ENCODE assay signal across 11 mouse cellular contexts in genomic region chr1:77506038-77506855, GRCm38 (mm10). TPM values are rescaled to one million over a fixed set of nuclear protein-coding genes. Genes with fewer than 3 reads are reported as not detected.
DNase-seq lines count a peak whose midpoint lies in the region; ATAC-seq and TF ChIP-seq lines count a peak whose summit lies in the region.
"Had no signal": no experiment of that assay in that cellular context is flagged by ENCODE, and none has a peak within 500 bp of the region (broad histone marks: within the 10 kb centered on the region; RNA-seq: fewer than 3 reads in every experiment).

No protein-coding gene starts in this region.

- peaks cover 19% of the 10 kb centered on the region; the same call in 1 of the 2 replicates for H3K36me3 ChIP-seq in kidney, embryonic 14.5 days (ENCODE audit: control insufficient read depth, insufficient read depth, low read length)
- peaks cover 9% of the 10 kb centered on the region for H3K36me3 ChIP-seq in hindbrain, embryonic 13.5 days
- no peaks in the 10 kb centered on the region for H3K36me3 ChIP-seq in midbrain, embryonic 15.5 days (replicated peaks)

- no peak overlapping the region for H3K27ac ChIP-seq in kidney, embryonic 14.5 days (ENCODE audit: low read depth, low read length)
- H3K27ac ChIP-seq in cortical plate, adult 2 months (ENCODE audit: insufficient read depth, low read length) = no peak overlapping the region
- peak overlapping the region; percentile 55 for H3K27ac ChIP-seq in hindbrain, embryonic 13.5 days
- no peak overlapping the region for H3K27ac ChIP-seq in midbrain, embryonic 15.5 days
- H3K27ac ChIP-seq: liver, embryonic 14.5 days had no signal

- WGBS in kidney, embryonic 14.5 days = 54% methylated on average over 21 of the region's 21 CpGs
- WGBS in hindbrain, embryonic 13.5 days = 29% methylated on average over 21 of the region's 21 CpGs
- 25% methylated on average over 21 of the region's 21 CpGs for WGBS in midbrain, embryonic 15.5 days

- no peaks in the 10 kb centered on the region for H3K9me3 ChIP-seq in kidney, embryonic 14.5 days (ENCODE audit: control insufficient read depth, low read length)
- no peaks in the 10 kb centered on the region for H3K9me3 ChIP-seq in hindbrain, embryonic 13.5 days
- H3K9me3 ChIP-seq in midbrain, embryonic 15.5 days = no peaks in the 10 kb centered on the region

- intact Hi-C loops in left cerebral cortex, postnatal 10 days (cut with DNase I) = no loop called here

- no peak for ATAC-seq in kidney, embryonic 14.5 days (ENCODE audit: low FRiP score, low TSS enrichment)
- peak; percentile 71 for ATAC-seq in hindbrain, embryonic 13.5 days (ENCODE audit: low FRiP score)
- peak; percentile 62; the same call in 1 of the 2 replicates for ATAC-seq in midbrain, embryonic 15.5 days (replicated peaks)
- ATAC-seq in megakaryocyte progenitor cell, adult 5-6 weeks (replicated peaks; ENCODE audit: poor library complexity) = no peak

- H3K4me2 ChIP-seq in kidney, embryonic 14.5 days (replicated peaks; ENCODE audit: low read depth, low read length) = peak overlapping the region; percentile 19
- H3K4me2 ChIP-seq in hindbrain, embryonic 13.5 days = peak overlapping the region; percentile 57
- peak overlapping the region; percentile 45 for H3K4me2 ChIP-seq in midbrain, embryonic 15.5 days

- TF ChIP-seq POLR2A in cortical plate, adult 2 months (IDR thresholded peaks at IDR 0.05; ENCODE audit: extremely low read depth, insufficient read depth, low read length) = no peak

- H3K9ac ChIP-seq in kidney, embryonic 14.5 days (ENCODE audit: low read depth, low read length) = no peak overlapping the region
- H3K9ac ChIP-seq in hindbrain, embryonic 13.5 days = peak overlapping the region; percentile 54
- H3K9ac ChIP-seq in midbrain, embryonic 15.5 days = peak overlapping the region; percentile 22; the same call in 1 of the 2 replicates
- H3K9ac ChIP-seq: liver, embryonic 14.5 days had no signal

- no peak for DNase-seq in kidney, postnatal 14 days
- DNase-seq in left cerebral cortex, postnatal 10 days (ENCODE audit: extremely low spot score in 1 of 2, low spot score in 2 of 2) = no peak
- no peak for DNase-seq in left cerebral cortex, adult 18-20 months (ENCODE audit: low spot score in 2 of 2)
- DNase-seq: adrenal gland, postnatal 14 days; heart, postnatal 10 days had no signal

- no peak overlapping the region; the same call in 1 of the 2 replicates for H3K4me3 ChIP-seq in kidney, embryonic 14.5 days (ENCODE audit: low read length)
- H3K4me3 ChIP-seq in cortical plate, adult 2 months (ENCODE audit: insufficient read depth, low read length) = peak overlapping the region; percentile 39
- H3K4me3 ChIP-seq in hindbrain, embryonic 13.5 days = peak overlapping the region; percentile 36
- H3K4me3 ChIP-seq in midbrain, embryonic 15.5 days = peak overlapping the region; percentile 23

- no peak for TF ChIP-seq CTCF in cortical plate, adult 2 months (IDR thresholded peaks at IDR 0.05; ENCODE audit: extremely low read depth, insufficient read depth, low read length)

- H3K4me1 ChIP-seq in kidney, embryonic 14.5 days (ENCODE audit: control insufficient read depth, insufficient read depth, low read length) = peaks cover 16% of the 10 kb centered on the region
- peaks cover 10% of the 10 kb centered on the region for H3K4me1 ChIP-seq in cortical plate, adult 2 months (ENCODE audit: control insufficient read depth, insufficient read depth, low read length)
- peaks cover 81% of the 10 kb centered on the region for H3K4me1 ChIP-seq in hindbrain, embryonic 13.5 days (replicated peaks)
- peaks cover 66% of the 10 kb centered on the region for H3K4me1 ChIP-seq in midbrain, embryonic 15.5 days

- H3K27me3 ChIP-seq in kidney, embryonic 14.5 days (ENCODE audit: control insufficient read depth, insufficient read depth, low read length) = no peaks in the 10 kb centered on the region
- H3K27me3 ChIP-seq in hindbrain, embryonic 13.5 days = no peaks in the 10 kb centered on the region
- H3K27me3 ChIP-seq in midbrain, embryonic 15.5 days (replicated peaks) = 0 out of 2 replicates have a peak, but pooled peaks cover 2% of the 10 kb centered on the region

RNA-seq across cellular contexts. Expression of gene Epha4, which starts 8.6 kb away (rescaled TPM):
- 12.1 and 24.0 TPM in 2 replicates for polyA plus RNA-seq in kidney, embryonic 14.5 days (2014; fragmentation: Nextera tagmentation; extraction: Ambion mirVana)
- polyA plus RNA-seq in cortical plate, adult 2 months (2012; rRNA removed) = 74.5 and 85.1 TPM in 2 replicates
- 37.3 and 39.1 TPM in 2 replicates for polyA plus RNA-seq in hindbrain, embryonic 13.5 days (2015; fragmentation: Nextera tagmentation; extraction: Ambion mirVana)
- polyA plus RNA-seq in midbrain, embryonic 15.5 days (2015; fragmentation: Nextera tagmentation; extraction: Ambion mirVana) = 33.0 and 38.5 TPM in 2 replicates
- 0.07 TPM in 1 of 2 replicates, not detected in the other for total RNA-seq in megakaryocyte progenitor cell, adult 5-6 weeks (2015)
- 1.0 TPM in 1 of 2 replicates, not detected in the other for total RNA-seq in megakaryocyte progenitor cell, adult 5-6 weeks (2017)
- total RNA-seq in left cerebral cortex, postnatal 10 days (2021) = 100 to 1,000 TPM; 215 to 239 TPM
- 100 to 1,000 TPM; 148 to 151 TPM for total RNA-seq in left cerebral cortex, adult 18-20 months (2021)

Comparison
In these comparisons a context has a peak if more than half of its experiments do, and no peak if none do; other contexts are left out.
1. ATAC-seq: peak in hindbrain, embryonic 13.5 days (single experiment) and midbrain, embryonic 15.5 days (single experiment); none in kidney, embryonic 14.5 days (single experiment) and megakaryocyte progenitor cell, adult 5-6 weeks (single experiment).
2. Peak in every context shown above with its lines, with median percentiles within 50 percentile points of each other: H3K4me2 ChIP-seq.